ENCODE assay signal across 8 mouse cellular contexts in genomic region chr2:32821041-32821802, GRCm38 (mm10). TPM values are rescaled to one million over a fixed set of nuclear protein-coding genes. Genes with fewer than 3 reads are reported as not detected.
DNase-seq lines count a peak whose midpoint lies in the region; ATAC-seq and TF ChIP-seq lines count a peak whose summit lies in the region.

No protein-coding gene starts in this region.

- TF ChIP-seq POLR2A in cortical plate, adult 2 months (IDR thresholded peaks at IDR 0.05; ENCODE audit: extremely low read depth, insufficient read depth, low read length): no peak

- ATAC-seq in cerebellum, adult (ENCODE audit: insufficient number of reproducible peaks, low FRiP score, low TSS enrichment): no peak
- 0 out of 2 replicates have a peak, but pooled peaks have one; percentile 45 for ATAC-seq in midbrain, embryonic 13.5 days
- ATAC-seq in midbrain, embryonic 15.5 days (replicated peaks): no peak
- peak; percentile 28; the same call in 1 of the 2 replicates for ATAC-seq in liver, embryonic 15.5 days (ENCODE audit: insufficient read depth)

- no peak overlapping the region for H3K4me3 ChIP-seq in midbrain, embryonic 13.5 days (replicated peaks)
- no peak overlapping the region for H3K4me3 ChIP-seq in midbrain, embryonic 15.5 days
- H3K4me3 ChIP-seq in cortical plate, adult 2 months (ENCODE audit: insufficient read depth, low read length): no peak overlapping the region
- H3K4me3 ChIP-seq in liver, embryonic 15.5 days (replicated peaks): no peak overlapping the region

- H3K27me3 ChIP-seq in midbrain, embryonic 13.5 days: no peaks in the 10 kb centered on the region
- no peaks in the 10 kb centered on the region for H3K27me3 ChIP-seq in midbrain, embryonic 15.5 days (replicated peaks)
- H3K27me3 ChIP-seq in liver, embryonic 15.5 days: no peaks in the 10 kb centered on the region

- H3K9ac ChIP-seq in midbrain, embryonic 13.5 days (replicated peaks): no peak overlapping the region
- no peak overlapping the region for H3K9ac ChIP-seq in midbrain, embryonic 15.5 days
- no peak overlapping the region for H3K9ac ChIP-seq in liver, embryonic 15.5 days

- no peak overlapping the region for H3K27ac ChIP-seq in midbrain, embryonic 13.5 days
- H3K27ac ChIP-seq in midbrain, embryonic 15.5 days: no peak overlapping the region
- no peak overlapping the region for H3K27ac ChIP-seq in cortical plate, adult 2 months (ENCODE audit: insufficient read depth, low read length)
- no peak overlapping the region for H3K27ac ChIP-seq in liver, embryonic 15.5 days (replicated peaks)

- peak; percentile 70 to 71 for DNase-seq in cerebellum, postnatal 10 days
- peak; percentile 38 to 48 for DNase-seq in spleen, postnatal 36 days (ENCODE audit: low spot score in 2 of 2)
- no peak for DNase-seq in left cerebral cortex, postnatal 36 days (ENCODE audit: low spot score in 2 of 2)

- H3K9me3 ChIP-seq in midbrain, embryonic 13.5 days: no peaks in the 10 kb centered on the region
- no peaks in the 10 kb centered on the region for H3K9me3 ChIP-seq in midbrain, embryonic 15.5 days
- no peaks in the 10 kb centered on the region for H3K9me3 ChIP-seq in liver, embryonic 15.5 days (replicated peaks)

- WGBS in midbrain, embryonic 13.5 days: 73% methylated on average over 11 of the region's 11 CpGs
- 72% methylated on average over 11 of the region's 11 CpGs for WGBS in midbrain, embryonic 15.5 days
- WGBS in liver, embryonic 15.5 days (ENCODE audit: insufficient replicate concordance): 46% methylated on average over 11 of the region's 11 CpGs

- peaks cover 40% of the 10 kb centered on the region for H3K36me3 ChIP-seq in midbrain, embryonic 13.5 days
- peaks cover 24% of the 10 kb centered on the region for H3K36me3 ChIP-seq in midbrain, embryonic 15.5 days (replicated peaks)
- no peaks in the 10 kb centered on the region for H3K36me3 ChIP-seq in liver, embryonic 15.5 days (replicated peaks)

- H3K4me2 ChIP-seq in midbrain, embryonic 13.5 days (replicated peaks): no peak overlapping the region
- no peak overlapping the region for H3K4me2 ChIP-seq in midbrain, embryonic 15.5 days
- H3K4me2 ChIP-seq in liver, embryonic 15.5 days: no peak overlapping the region

- intact Hi-C loops in left cerebral cortex, postnatal 36 days (cut with DNase I): loop anchor here (2.0 kb wide), 1 partner anchor 36 kb away; no protein-coding TSS in a partner anchor

- H3K4me1 ChIP-seq in midbrain, embryonic 13.5 days (replicated peaks): peaks cover 19% of the 10 kb centered on the region
- H3K4me1 ChIP-seq in midbrain, embryonic 15.5 days: peaks cover 8% of the 10 kb centered on the region; the same call in 1 of the 2 replicates
- peaks cover 17% of the 10 kb centered on the region for H3K4me1 ChIP-seq in cortical plate, adult 2 months (ENCODE audit: control insufficient read depth, insufficient read depth, low read length)
- peaks cover 3% of the 10 kb centered on the region; the same call in 1 of the 2 replicates for H3K4me1 ChIP-seq in liver, embryonic 15.5 days (replicated peaks)

- TF ChIP-seq CTCF in cortical plate, adult 2 months (IDR thresholded peaks at IDR 0.05; ENCODE audit: extremely low read depth, insufficient read depth, low read length): peak; percentile 49

RNA-seq across cellular contexts. Expression of gene Stxbp1, which starts 25.8 kb away (rescaled TPM):
- polyA plus RNA-seq in midbrain, embryonic 13.5 days (2015; fragmentation: Nextera tagmentation; extraction: Ambion mirVana): 165 and 168 TPM in 2 replicates
- polyA plus RNA-seq in midbrain, embryonic 15.5 days (2015; fragmentation: Nextera tagmentation; extraction: Ambion mirVana): 324 and 330 TPM in 2 replicates
- polyA plus RNA-seq in cortical plate, adult 2 months (2012; rRNA removed): 709 and 713 TPM in 2 replicates
- 2.4 and 2.5 TPM in 2 replicates for polyA plus RNA-seq in liver, embryonic 15.5 days (2015; fragmentation: Nextera tagmentation; extraction: Ambion mirVana)
- 1,000 to 10,000 TPM in 1 of 2 experiments, 100 to 1,000 TPM in 1; 963 to 1,065 TPM for total RNA-seq in left cerebral cortex, postnatal 36 days (2021)

RNA-seq across cellular contexts. Expression of gene Cfap157, which starts 37.0 kb away (rescaled TPM):
- polyA plus RNA-seq in midbrain, embryonic 13.5 days (2015; fragmentation: Nextera tagmentation; extraction: Ambion mirVana): 0.46 and 2.0 TPM in 2 replicates
- polyA plus RNA-seq in midbrain, embryonic 15.5 days (2015; fragmentation: Nextera tagmentation; extraction: Ambion mirVana): 1.0 and 1.2 TPM in 2 replicates
- 0.11 and 0.35 TPM in 2 replicates for polyA plus RNA-seq in cortical plate, adult 2 months (2012; rRNA removed)
- not detected in 2 replicates for polyA plus RNA-seq in liver, embryonic 15.5 days (2015; fragmentation: Nextera tagmentation; extraction: Ambion mirVana)
- total RNA-seq in left cerebral cortex, postnatal 36 days (2021): under 1 TPM in 1 of 2 experiments, not detected in 1; 0.29 TPM

RNA-seq across cellular contexts. Expression of gene Ptrh1, which starts 45.6 kb away (rescaled TPM):
- polyA plus RNA-seq in midbrain, embryonic 13.5 days (2015; fragmentation: Nextera tagmentation; extraction: Ambion mirVana): 4.1 and 4.2 TPM in 2 replicates
- polyA plus RNA-seq in midbrain, embryonic 15.5 days (2015; fragmentation: Nextera tagmentation; extraction: Ambion mirVana): 5.9 and 6.1 TPM in 2 replicates
- polyA plus RNA-seq in cortical plate, adult 2 months (2012; rRNA removed): 5.4 and 6.6 TPM in 2 replicates
- polyA plus RNA-seq in liver, embryonic 15.5 days (2015; fragmentation: Nextera tagmentation; extraction: Ambion mirVana): 1.5 and 1.8 TPM in 2 replicates
- 1 to 10 TPM; 7.2 to 9.2 TPM for total RNA-seq in left cerebral cortex, postnatal 36 days (2021)

RNA-seq across cellular contexts. Expression of gene Ttc16, which starts 45.8 kb away (rescaled TPM):
- polyA plus RNA-seq in midbrain, embryonic 13.5 days (2015; fragmentation: Nextera tagmentation; extraction: Ambion mirVana): 0.35 and 0.52 TPM in 2 replicates
- 0.89 and 0.92 TPM in 2 replicates for polyA plus RNA-seq in midbrain, embryonic 15.5 days (2015; fragmentation: Nextera tagmentation; extraction: Ambion mirVana)
- 1.8 and 2.2 TPM in 2 replicates for polyA plus RNA-seq in cortical plate, adult 2 months (2012; rRNA removed)
- polyA plus RNA-seq in liver, embryonic 15.5 days (2015; fragmentation: Nextera tagmentation; extraction: Ambion mirVana): 0.13 TPM in 1 of 2 replicates, not detected in the other
- under 1 TPM; 0.41 to 0.72 TPM for total RNA-seq in left cerebral cortex, postnatal 36 days (2021)

RNA-seq across cellular contexts. Expression of gene Fam129b, which starts 54.7 kb away (rescaled TPM):
- polyA plus RNA-seq in midbrain, embryonic 13.5 days (2015; fragmentation: Nextera tagmentation; extraction: Ambion mirVana): 20.9 and 27.5 TPM in 2 replicates
- 29.7 and 31.3 TPM in 2 replicates for polyA plus RNA-seq in midbrain, embryonic 15.5 days (2015; fragmentation: Nextera tagmentation; extraction: Ambion mirVana)
- 27.1 and 29.0 TPM in 2 replicates for polyA plus RNA-seq in cortical plate, adult 2 months (2012; rRNA removed)
- 8.5 and 11.6 TPM in 2 replicates for polyA plus RNA-seq in liver, embryonic 15.5 days (2015; fragmentation: Nextera tagmentation; extraction: Ambion mirVana)
- total RNA-seq in left cerebral cortex, postnatal 36 days (2021): 10 to 100 TPM; 22.6 to 23.7 TPM

Comparison
In these comparisons a context has a peak if more than half of its experiments do, and no peak if none do; other contexts are left out.
1. ATAC-seq: peak in midbrain, embryonic 13.5 days (single experiment) and liver, embryonic 15.5 days (single experiment); none in cerebellum, adult (single experiment) and midbrain, embryonic 15.5 days (single experiment).
2. DNase-seq: peak in cerebellum, postnatal 10 days (2 of 2) and spleen, postnatal 36 days (2 of 2); none in left cerebral cortex, postnatal 36 days (0 of 2).
3. RNA of gene Stxbp1, which starts 25.8 kb away (polyA plus RNA-seq): 709 to 713 TPM in cortical plate, adult 2 months, 324 to 330 TPM in midbrain, embryonic 15.5 days and 165 to 168 TPM in midbrain, embryonic 13.5 days; 2.4 to 2.5 TPM in liver, embryonic 15.5 days; every median in the first group is over 10 times any median in the second.